Mouse (Mus musculus) right cerebral cortex, postnatal 14 days (tissue): ENCODE data around the gene Higd1b.

ENCODE experiments used
- DNase-seq: peaks from one replicate; pipeline ENCODE4 v3.0.0; 2022

The Higd1b gene

DNA sequence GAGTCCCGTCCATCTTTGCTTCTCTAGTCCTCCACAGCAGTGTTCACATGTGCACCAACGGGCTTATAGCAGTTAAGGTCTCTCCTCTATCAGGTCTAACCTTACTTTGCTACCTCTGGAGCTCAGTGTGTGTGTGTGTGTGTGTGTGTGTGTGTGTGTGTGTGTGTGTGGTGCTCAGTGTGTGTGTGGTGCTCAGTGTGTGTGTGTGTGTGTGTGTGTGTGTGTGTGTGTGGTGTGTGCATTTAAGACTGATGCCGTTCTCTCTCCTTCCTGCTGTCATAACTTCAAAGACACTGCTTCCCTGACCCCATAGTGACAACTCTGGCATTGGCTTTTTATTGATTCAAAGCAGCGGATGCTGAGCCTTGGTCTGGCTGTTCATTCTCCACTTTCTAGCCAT, at the start of gene Higd1b:
TSS of gene Higd1b (plus strand) at position 301 of the 400 bp plus-strand sequence.
- no peak for DNase-seq

- DNase-seq: no peak
Measured at GRCm38 (mm10) chr11:102787688-102788177, 47.9 kb upstream of the Higd1b start.

DNA sequence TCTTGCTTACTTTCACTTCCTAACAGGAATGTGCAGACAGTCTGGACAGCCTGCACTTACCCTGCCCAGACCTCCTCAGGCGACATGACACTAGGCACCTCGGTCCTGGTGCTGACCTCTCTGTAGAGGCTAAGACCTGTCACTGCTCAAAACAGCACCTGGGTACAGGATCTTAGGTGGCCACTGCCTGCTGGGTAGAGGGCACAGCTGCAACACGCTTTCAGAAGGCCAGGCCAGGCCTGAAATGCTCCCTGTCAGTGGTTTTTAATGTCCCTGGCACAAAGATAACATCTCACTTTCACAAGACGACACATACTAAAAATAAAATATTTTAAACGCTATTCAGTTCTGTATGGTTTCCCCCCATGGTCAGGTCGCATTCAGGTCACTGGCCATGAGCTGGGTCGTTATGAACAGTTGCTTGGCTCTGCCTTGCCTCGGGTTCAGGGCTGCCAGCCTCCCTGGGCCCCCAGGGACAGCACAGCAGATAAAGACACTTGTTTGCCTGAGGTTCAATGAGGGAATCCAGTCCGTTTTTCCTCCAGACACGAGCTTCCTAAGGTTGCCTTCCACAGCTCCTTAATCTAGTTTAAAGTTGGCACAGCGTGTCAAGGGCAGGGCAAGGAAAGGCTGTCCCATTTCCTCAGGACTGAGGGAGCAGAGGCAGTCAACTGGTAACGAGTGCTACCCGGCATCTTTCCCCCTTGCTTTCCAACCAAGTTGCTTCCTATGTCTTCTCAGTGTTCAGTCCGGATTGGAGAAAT, 43.8 kb upstream of the Higd1b start:
- DNase-seq: no peak

- no peak for DNase-seq
Measured at GRCm38 (mm10) chr11:102794157-102794556, 41.5 kb upstream of the Higd1b start.

DNA sequence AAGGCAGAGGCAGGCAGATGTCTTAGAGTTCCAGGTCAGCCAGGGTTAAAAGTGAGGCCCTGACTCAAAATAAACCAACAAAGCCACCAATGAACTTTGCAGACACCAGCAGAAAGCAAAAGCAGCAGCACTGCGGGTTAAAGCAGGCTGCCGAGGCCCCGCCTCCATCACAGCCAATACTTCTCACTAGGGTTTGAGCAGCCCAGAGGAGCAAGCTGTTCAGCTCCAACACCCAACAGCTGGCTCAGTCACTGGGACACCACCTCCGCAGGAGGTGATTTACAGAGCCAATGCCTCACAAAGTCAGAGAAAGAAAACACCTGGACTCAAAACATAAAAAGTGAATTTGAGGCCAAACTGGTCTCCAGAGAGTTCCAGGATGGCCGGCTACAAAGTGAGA, 32.2 kb upstream of the Higd1b start:
- DNase-seq: no peak

- DNase-seq: no peak
Measured at GRCm38 (mm10) chr11:102808246-102808645, 27.4 kb upstream of the Higd1b start.

- DNase-seq: no peak
Measured at GRCm38 (mm10) chr11:102810721-102811485, 24.7 kb upstream of the Higd1b start.

GRCm38 (mm10) chr11:102814881-102815280, 20.8 kb upstream of the Higd1b start:
- DNase-seq: no peak

- DNase-seq: no peak
Measured at GRCm38 (mm10) chr11:102818121-102819020, 17.3 kb upstream of the Higd1b start.

- DNase-seq: peak; percentile 68
Measured at GRCm38 (mm10) chr11:102819021-102819782, 16.4 kb upstream of the Higd1b start, which contains the start of gene Gjc1. Gjc1 (minus strand) TSS chr11:102819700.

- DNase-seq: no peak
Measured at GRCm38 (mm10) chr11:102819783-102820385, 15.8 kb upstream of the Higd1b start.

DNA sequence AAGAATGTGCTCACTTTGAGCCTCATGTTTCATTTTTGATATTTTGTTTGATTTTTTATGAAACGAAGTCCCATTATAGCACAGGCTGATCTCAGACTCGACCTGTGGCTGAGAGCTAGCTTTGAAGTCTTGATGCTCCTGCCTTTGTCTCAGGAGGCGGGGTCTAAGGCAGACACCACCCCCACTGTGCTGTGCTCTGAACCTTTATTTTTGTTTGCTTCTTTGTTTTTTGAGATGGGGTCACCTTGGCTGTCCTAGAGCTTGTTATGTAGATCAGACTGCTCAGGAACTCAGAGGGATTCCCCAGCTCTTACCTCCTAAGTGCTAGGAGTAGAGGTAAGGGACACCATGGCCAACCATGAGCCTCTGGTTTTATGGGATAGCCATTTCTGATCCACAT, 15.2 kb upstream of the Higd1b start:
- DNase-seq: no peak

- DNase-seq: no peak
Measured at GRCm38 (mm10) chr11:102821231-102821630, 14.4 kb upstream of the Higd1b start.

DNA sequence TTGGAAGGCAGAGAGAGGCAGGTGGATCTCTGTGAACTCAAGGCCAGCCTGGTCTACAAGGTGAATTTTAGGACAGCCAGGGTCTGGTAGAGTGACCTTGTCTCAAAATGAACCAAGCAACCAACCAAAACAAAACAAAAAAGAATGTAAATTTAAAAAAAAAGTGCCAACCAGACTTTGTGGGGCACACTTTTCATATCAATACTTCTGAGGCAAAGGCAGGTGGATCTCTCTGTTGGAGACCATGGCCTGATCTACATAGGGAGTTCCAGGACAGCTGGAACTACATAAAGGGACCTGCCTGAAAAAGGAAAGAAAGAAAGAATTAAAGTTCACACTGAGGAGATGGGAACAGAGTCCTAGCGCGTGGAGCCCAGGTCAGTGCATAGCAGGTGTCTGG, 9.2 kb upstream of the Higd1b start:
- DNase-seq: no peak

DNA sequence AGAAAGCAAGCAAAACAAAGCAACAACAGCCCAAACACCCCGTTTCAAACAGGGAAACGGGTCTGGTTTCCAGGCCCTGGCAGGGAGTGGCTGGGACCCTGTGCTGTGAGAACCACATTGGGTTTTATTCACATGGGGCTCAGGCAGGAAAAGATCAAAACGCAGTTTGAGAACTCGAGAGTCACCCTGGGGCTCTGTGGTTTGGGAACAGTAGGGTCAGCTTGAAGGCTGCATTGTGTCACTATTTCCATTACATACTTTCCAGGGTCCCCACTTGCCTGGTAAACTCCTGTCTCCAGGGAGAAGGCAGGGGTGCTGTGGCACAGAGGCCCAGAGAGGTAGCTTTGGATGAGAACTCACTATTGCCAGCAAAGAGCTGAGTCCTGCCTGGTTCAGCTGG, 8.6 kb upstream of the Higd1b start:
- no peak for DNase-seq

- DNase-seq: no peak
Measured at GRCm38 (mm10) chr11:102830276-102830675, 5.4 kb upstream of the Higd1b start.

GRCm38 (mm10) chr11:102832700-102833297, 2.9 kb upstream of the Higd1b start:
- no peak for DNase-seq

- DNase-seq: no peak
Measured at GRCm38 (mm10) chr11:102834219-102834618, 1.4 kb upstream of the Higd1b start.

- DNase-seq: no peak
Measured at GRCm38 (mm10) chr11:102836146-102836545, 497 bp downstream of the Higd1b start.

DNA sequence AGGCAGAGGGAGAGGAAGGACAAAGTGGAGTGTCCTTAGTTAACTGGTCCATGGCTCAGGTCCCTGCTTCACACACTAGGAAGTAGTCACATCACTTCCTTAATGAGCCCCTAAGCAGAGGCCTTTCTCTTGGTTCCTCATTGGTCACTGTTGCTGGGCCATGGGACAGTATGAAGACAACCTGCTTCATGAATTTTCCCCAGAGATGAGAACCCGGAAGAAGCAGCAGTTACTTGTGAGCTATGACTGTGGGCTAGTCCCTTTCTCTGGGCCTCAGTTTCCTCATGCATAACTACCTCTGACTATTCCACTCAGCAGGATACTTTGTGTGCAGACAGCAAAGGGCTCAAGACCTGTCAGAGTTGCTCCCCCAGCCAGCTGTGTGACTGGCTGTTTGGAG, 1.7 kb downstream of the Higd1b start:
- no peak for DNase-seq

DNA sequence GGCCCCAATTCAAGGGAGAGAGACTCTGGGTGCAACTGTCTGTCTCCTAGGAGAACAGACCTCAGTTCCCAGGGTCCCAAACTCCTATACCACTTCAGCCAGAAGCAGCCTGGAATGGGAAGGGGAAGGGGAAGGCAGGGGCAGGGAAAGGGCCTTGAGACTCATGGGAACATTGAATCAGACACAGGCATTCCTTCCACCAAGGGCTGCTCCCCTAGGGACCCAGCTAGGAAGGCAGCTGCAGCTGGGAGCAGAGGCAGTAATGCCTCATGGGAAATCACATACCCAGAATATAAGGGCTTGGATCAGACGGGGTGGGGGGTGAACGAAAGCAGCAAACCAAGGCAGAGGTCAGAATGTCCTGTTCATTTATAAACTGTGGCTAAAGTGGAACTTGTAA, 2.5 kb downstream of the Higd1b start:
- no peak for DNase-seq
